Mouse (Mus musculus) ZHBTc4 (cell line): ENCODE data around the gene Abtb2.
A peak's percentile ranks its signal among the peaks of the same experiment; 100 is the strongest.

Experiments
- DNase-seq: peaks from one replicate; pipeline ENCODE4 v3.0.0-alpha.2; 2011; ENCODE audit warnings: low read depth, low spot score

Abtb2 gene

GRCm38 (mm10) chr2:103661696-103662095 lies 95.6 kb downstream of the Abtb2 start:
- DNase-seq, result no peak

- DNase-seq, result no peak
Measured at GRCm38 (mm10) chr2:103662121-103662520, 96.0 kb downstream of the Abtb2 start.

GRCm38 (mm10) chr2:103664341-103664740 lies 98.2 kb downstream of the Abtb2 start:
- no peak for DNase-seq

GRCm38 (mm10) chr2:103667962-103668815 lies 102.1 kb downstream of the Abtb2 start:
- DNase-seq, result peak; percentile 74

- DNase-seq, result no peak
Measured at GRCm38 (mm10) chr2:103668939-103669338, 102.8 kb downstream of the Abtb2 start.

- DNase-seq, result no peak
Measured at GRCm38 (mm10) chr2:103669561-103669960, 103.5 kb downstream of the Abtb2 start.

- no peak for DNase-seq
Measured at GRCm38 (mm10) chr2:103670276-103670680, 104.2 kb downstream of the Abtb2 start.

- no peak for DNase-seq
Measured at GRCm38 (mm10) chr2:103672573-103673119, 106.5 kb downstream of the Abtb2 start.

- no peak for DNase-seq
Measured at GRCm38 (mm10) chr2:103673609-103674008, 107.5 kb downstream of the Abtb2 start.

GRCm38 (mm10) chr2:103675391-103675790 lies 109.3 kb downstream of the Abtb2 start:
- no peak for DNase-seq

GRCm38 (mm10) chr2:103676808-103677207 lies 110.7 kb downstream of the Abtb2 start:
- no peak for DNase-seq

- no peak for DNase-seq
Measured at GRCm38 (mm10) chr2:103677614-103678369, 111.7 kb downstream of the Abtb2 start.

GRCm38 (mm10) chr2:103678433-103678832 lies 112.3 kb downstream of the Abtb2 start:
- no peak for DNase-seq

- no peak for DNase-seq
Measured at GRCm38 (mm10) chr2:103680364-103681110, 114.4 kb downstream of the Abtb2 start.

GRCm38 (mm10) chr2:103681149-103681548 lies 115.0 kb downstream of the Abtb2 start:
- DNase-seq, result no peak

- DNase-seq, result peak; percentile 39
Measured at GRCm38 (mm10) chr2:103682261-103682722, 116.2 kb downstream of the Abtb2 start.

- DNase-seq, result peak; percentile 56
Measured at GRCm38 (mm10) chr2:103682927-103683442, 116.9 kb downstream of the Abtb2 start.

GRCm38 (mm10) chr2:103684431-103684830 lies 118.3 kb downstream of the Abtb2 start:
- no peak for DNase-seq

- no peak for DNase-seq
Measured at GRCm38 (mm10) chr2:103684926-103685577, 118.9 kb downstream of the Abtb2 start.

- no peak for DNase-seq
Measured at GRCm38 (mm10) chr2:103685581-103685980, 119.5 kb downstream of the Abtb2 start.

GRCm38 (mm10) chr2:103687143-103687542 lies 121.0 kb downstream of the Abtb2 start:
- no peak for DNase-seq
